Mouse (Mus musculus) limb, embryonic 14.5 days (tissue): ENCODE data around the gene Itpkb. TPM values are rescaled to one million over a fixed set of nuclear protein-coding genes. Genes with fewer than 3 reads are reported as not detected.

Source experiments
- ATAC-seq: fragments of 200-750 bp; cut with Nextera tagmentation; 2 replicates; pipeline ENCODE4 v1.8.0; 2017; ENCODE audit warnings: low read depth, moderate number of reproducible peaks, moderate TSS enrichment; ENCODE audit not compliant: low FRiP score
- DNase-seq: peaks from one replicate; pipeline ENCODE4 v3.0.0-alpha.2; 2015; ENCODE audit warnings: low spot score
- H3K27ac ChIP-seq: fragments of 300-500 bp; sonication (generic); replicated peaks from 2 replicates; pipeline ENCODE4 v1.5.1; 2014; ENCODE audit warnings: low read depth, mild to moderate bottlenecking, low read length, moderate library complexity, mixed read lengths
- H3K27me3 ChIP-seq: fragments of 300-500 bp; sonication (generic); 2 replicates; pipeline ENCODE4 v1.6.1; 2014; ENCODE audit warnings: low read length, mixed read lengths; ENCODE audit not compliant: control insufficient read depth, insufficient read depth
- H3K36me3 ChIP-seq: fragments of 300-500 bp; sonication (generic); 2 replicates; pipeline ENCODE4 v1.6.1; 2014; ENCODE audit warnings: mild to moderate bottlenecking, low read length, moderate library complexity, mixed read lengths; ENCODE audit not compliant: control insufficient read depth, insufficient read depth
- H3K4me1 ChIP-seq: fragments of 300-500 bp; sonication (generic); 2 replicates; pipeline ENCODE4 v1.6.1; 2014; ENCODE audit warnings: antibody characterized with exemption, low read length, mixed read lengths; ENCODE audit not compliant: control insufficient read depth, insufficient read depth
- H3K4me2 ChIP-seq: fragments of 300-500 bp; sonication (generic); replicated peaks from 2 replicates; pipeline ENCODE4 v1.6.1; 2014; ENCODE audit warnings: low read depth, mild to moderate bottlenecking, low read length, moderate library complexity; ENCODE audit not compliant: severe bottlenecking
- H3K4me3 ChIP-seq: fragments of 300-500 bp; sonication (generic); replicated peaks from 2 replicates; pipeline ENCODE4 v1.5.1; 2014; ENCODE audit warnings: low read length
- H3K9ac ChIP-seq: fragments of 300-500 bp; sonication (generic); 2 replicates; pipeline ENCODE4 v1.6.1; 2014; ENCODE audit warnings: mild to moderate bottlenecking, low read depth, low read length, moderate library complexity; ENCODE audit not compliant: severe bottlenecking
- H3K9me3 ChIP-seq: fragments of 300-500 bp; sonication (generic); 2 replicates; pipeline ENCODE4 v1.6.1; 2016; ENCODE audit warnings: low read length; ENCODE audit not compliant: control insufficient read depth
- POLR2A ChIP-seq: fragments of 200-500 bp; IDR thresholded peaks from 2 replicates; pipeline ENCODE4 v1.8.0; 2012; ENCODE audit warnings: inconsistent platforms, mild to moderate bottlenecking, moderate library complexity, borderline replicate concordance; ENCODE audit not compliant: insufficient read depth, insufficient read length; ENCODE audit errors: extremely low read depth
- WGBS: fragments of 180-500 bp; shearing (Covaris S2); extraction: QIAGEN DNeasy Blood & Tissue Kit; methylation state at CpG from one replicate; pipeline ENCODE4 v1.1.7; 2014; 5-methylcytosine and 5-hydroxymethylcytosine counted together
- polyA plus RNA-seq, 2 experiments: library from polyadenylated mRNA; depleted of rRNA in 1 of 2; stranded (reverse) in 1 of 2; unstranded in 1 of 2; fragments of >200 nt; fragmentation: Nextera tagmentation in 1 of 2; extraction: Ambion mirVana in 1 of 2; gene quantifications; 2 replicates each; pipeline versions ENCODE4 v1.2.1 to v1.2.3; 2012 to 2014

Itpkb gene
- polyA plus RNA-seq, 2 experiments = 8.4 to 16.2 TPM

DNA sequence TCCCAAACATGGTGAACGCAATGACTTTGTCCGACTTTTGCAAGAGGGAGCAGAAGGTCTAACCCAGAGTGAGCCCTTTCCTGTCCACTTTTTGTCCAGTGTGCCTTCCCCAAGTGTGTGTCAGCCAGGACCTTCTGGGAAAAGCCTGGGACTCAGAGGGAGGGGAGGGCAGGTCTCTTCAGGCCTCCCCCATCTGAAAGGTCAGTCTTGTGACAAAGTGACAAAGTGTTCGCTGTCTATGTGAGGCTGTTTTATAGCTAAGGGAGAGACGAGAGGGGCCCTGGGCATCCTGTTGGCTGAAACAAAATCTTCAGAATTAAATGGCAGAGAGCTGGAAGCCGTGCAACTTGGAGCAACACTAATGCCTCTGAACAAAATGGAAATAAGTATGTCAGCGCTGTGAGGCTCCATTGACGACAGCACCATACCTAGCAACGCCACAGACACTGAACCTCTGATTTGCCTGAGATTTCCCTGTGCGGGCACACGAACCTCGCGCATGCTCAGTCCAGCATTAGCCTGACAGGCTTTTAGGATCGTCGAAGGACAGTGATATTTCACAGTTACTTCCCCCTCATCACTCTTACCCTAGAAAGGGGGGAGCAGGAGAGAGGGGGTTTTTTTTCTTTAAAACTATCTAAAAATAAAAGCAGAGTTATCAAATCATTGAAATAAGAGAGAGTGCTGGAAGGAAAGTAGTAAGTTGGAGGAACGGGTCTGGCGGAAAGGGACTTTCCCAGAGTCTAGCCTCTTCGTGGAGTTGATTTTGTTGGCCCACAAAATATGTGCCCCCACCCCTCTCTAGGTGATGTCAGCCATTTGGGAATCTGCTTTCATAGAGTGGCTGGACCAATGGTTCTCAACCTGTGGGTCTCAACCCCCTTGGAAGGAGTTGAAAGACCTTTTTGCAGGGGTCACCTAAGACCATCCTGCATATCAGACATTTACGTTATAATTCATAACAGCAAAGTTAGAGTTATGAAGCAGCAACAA, 77.7 kb downstream of the Itpkb start:
- H3K27me3 ChIP-seq = no peaks in the 10 kb centered on the region
- H3K4me3 ChIP-seq = no peak overlapping the region
- ATAC-seq (no peak), DNase-seq (no peak)
- WGBS = 73% methylated on average over 18 of the region's 18 CpGs
- H3K9ac ChIP-seq = no peak overlapping the region
- TF ChIP-seq POLR2A = no peak
- H3K27ac ChIP-seq = peak overlapping the region; percentile 16
- H3K4me1 ChIP-seq = peaks cover 48% of the 10 kb centered on the region
- H3K36me3 ChIP-seq = peaks cover 7% of the 10 kb centered on the region
- H3K9me3 ChIP-seq = no peaks in the 10 kb centered on the region
- no peak overlapping the region for H3K4me2 ChIP-seq

GRCm38 (mm10) chr1:180408832-180409231, 78.5 kb downstream of the Itpkb start:
- peaks cover 13% of the 10 kb centered on the region for H3K36me3 ChIP-seq
- H3K4me1 ChIP-seq = peaks cover 40% of the 10 kb centered on the region
- H3K9me3 ChIP-seq = no peaks in the 10 kb centered on the region
- no peak for ATAC-seq
- H3K27ac ChIP-seq = no peak overlapping the region
- no peaks in the 10 kb centered on the region for H3K27me3 ChIP-seq
- TF ChIP-seq POLR2A = no peak
- no peak overlapping the region for H3K4me2 ChIP-seq
- 47% methylated on average over 9 of the region's 9 CpGs for WGBS
- DNase-seq = no peak
- H3K4me3 ChIP-seq = no peak overlapping the region
- H3K9ac ChIP-seq = no peak overlapping the region

DNA sequence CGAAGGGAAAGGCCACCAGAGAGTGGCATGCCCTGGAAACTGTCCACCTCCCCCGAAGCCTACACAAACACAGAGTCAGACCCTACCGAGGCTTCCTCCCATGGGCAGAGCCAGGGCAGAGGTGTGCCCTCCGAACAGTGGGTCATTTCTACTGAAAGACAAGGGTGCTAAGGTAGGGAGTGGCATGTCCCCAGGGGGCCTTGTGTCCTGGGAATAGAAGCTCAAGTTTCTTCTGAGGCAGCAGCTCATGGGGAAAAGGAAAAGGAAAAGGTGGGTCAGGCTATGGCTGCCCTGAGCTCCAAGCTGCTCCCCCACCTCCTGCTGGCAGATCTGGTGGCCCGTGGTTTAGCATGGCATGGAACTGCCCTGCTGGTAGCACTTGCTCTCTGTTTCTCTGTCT, 79.5 kb downstream of the Itpkb start:
- Histone ChIP-seq H3K4me1 (peaks cover 31% of the 10 kb centered on the region), H3K4me2 (no peak overlapping the region)
- no peak for TF ChIP-seq POLR2A

DNA sequence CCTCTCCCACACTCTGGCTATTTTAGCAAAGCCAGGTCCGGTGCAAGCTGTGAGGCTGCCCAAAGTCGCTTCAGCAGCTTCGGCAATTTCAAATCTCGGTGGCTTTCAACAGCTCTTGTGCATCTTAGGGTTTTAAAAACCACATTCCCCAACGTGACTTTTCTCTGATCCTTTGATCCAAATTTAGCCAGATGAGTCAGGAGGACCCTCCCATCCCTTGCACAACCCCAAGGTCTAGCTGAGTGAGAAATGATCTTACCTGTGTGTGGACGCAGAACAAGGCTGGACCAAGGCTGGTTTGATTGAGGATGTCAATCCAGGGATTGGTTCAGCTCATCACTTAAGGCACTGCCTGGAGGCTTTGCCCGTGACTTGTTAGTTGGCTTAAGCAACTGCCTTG, 80.0 kb downstream of the Itpkb start:
- no peak overlapping the region for H3K4me3 ChIP-seq
- 66% methylated on average over 7 of the region's 7 CpGs for WGBS
- H3K4me1 ChIP-seq = peaks cover 26% of the 10 kb centered on the region
- no peak for TF ChIP-seq POLR2A
- peaks cover 27% of the 10 kb centered on the region for H3K36me3 ChIP-seq
- no peaks in the 10 kb centered on the region for H3K9me3 ChIP-seq
- DNase-seq (no peak), ATAC-seq (no peak)
- H3K27me3 ChIP-seq = no peaks in the 10 kb centered on the region
- no peak overlapping the region for H3K9ac ChIP-seq
- H3K27ac ChIP-seq = no peak overlapping the region
- H3K4me2 ChIP-seq = no peak overlapping the region

More for the DNA sequence above, 79.5 kb downstream of the Itpkb start:
- H3K27ac ChIP-seq = no peak overlapping the region
- DNase-seq (no peak), ATAC-seq (no peak)
- no peaks in the 10 kb centered on the region for H3K27me3 ChIP-seq
- H3K4me3 ChIP-seq = no peak overlapping the region
- no peaks in the 10 kb centered on the region for H3K9me3 ChIP-seq
- H3K36me3 ChIP-seq = peaks cover 22% of the 10 kb centered on the region
- no peak overlapping the region for H3K9ac ChIP-seq
- WGBS = 58% methylated on average over 5 of the region's 5 CpGs

GRCm38 (mm10) chr1:180415064-180415463, 84.8 kb downstream of the Itpkb start:
- H3K4me1 ChIP-seq = no peaks in the 10 kb centered on the region
- no peaks in the 10 kb centered on the region for H3K9me3 ChIP-seq
- ATAC-seq (no peak), DNase-seq (no peak)
- H3K4me3 ChIP-seq = no peak overlapping the region
- TF ChIP-seq POLR2A = no peak
- WGBS = 55% methylated on average over 4 of the region's 4 CpGs
- no peak overlapping the region for H3K9ac ChIP-seq
- H3K27me3 ChIP-seq = no peaks in the 10 kb centered on the region
- H3K4me2 ChIP-seq = no peak overlapping the region
- H3K36me3 ChIP-seq = peaks cover 57% of the 10 kb centered on the region
- H3K27ac ChIP-seq = no peak overlapping the region
